In the genomic region with DNA sequence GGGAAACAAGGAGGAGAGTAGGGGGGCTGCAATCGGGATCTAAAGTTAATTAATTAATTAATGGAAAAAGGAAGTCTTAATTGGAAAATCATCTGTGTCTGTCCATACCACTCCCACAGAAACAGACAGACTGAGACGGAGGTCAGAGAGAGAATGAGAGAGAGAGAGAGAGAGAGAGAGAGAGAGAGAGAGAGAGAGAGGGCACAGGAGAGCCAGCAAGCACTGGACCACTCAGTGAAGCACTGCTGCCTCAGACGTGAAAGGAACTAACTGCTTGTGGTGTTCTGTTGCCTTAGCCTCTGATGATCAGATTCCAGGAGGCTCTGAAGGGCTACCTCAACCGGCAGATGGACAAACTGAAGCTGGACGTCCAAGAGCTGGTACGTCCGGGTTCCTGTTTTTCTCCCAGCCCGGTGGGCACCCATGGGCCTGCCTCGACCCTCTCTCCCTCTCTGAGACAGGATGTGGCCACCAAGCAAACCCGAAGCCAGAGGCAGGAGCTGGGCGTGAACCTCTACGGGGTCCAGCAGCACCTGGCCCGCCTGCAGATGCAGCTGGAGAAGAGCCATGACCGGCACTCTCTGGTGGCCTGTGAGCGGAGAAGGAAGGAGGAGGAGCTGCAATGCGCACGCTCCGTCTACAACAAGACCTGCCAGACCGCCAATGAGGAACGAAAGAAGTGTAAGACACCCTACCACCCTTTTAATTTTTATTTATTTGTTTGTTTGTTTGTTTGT, we compare ENCODE assay signal across 8 mouse cellular contexts. TPM values are rescaled to one million over a fixed set of nuclear protein-coding genes. Genes with fewer than 3 reads are reported as not detected.
A peak's percentile ranks its signal among the peaks of the same experiment; 100 is the strongest.
DNase-seq lines count a peak whose midpoint lies in the region; ATAC-seq and TF ChIP-seq lines count a peak whose summit lies in the region.

No protein-coding gene starts in this region.

- peak; percentile 63 for ATAC-seq in liver, embryonic 11.5 days (replicated peaks; ENCODE audit: low FRiP score)

- WGBS in liver, embryonic 11.5 days = 22% methylated on average over 20 of the region's 20 CpGs

- peak overlapping the region; percentile 81 for H3K4me2 ChIP-seq in liver, embryonic 11.5 days

- peak overlapping the region; percentile 58; the same call in 1 of the 2 replicates for H3K9ac ChIP-seq in liver, embryonic 11.5 days (ENCODE audit: low read depth, low read length)

- H3K4me3 ChIP-seq in gastrocnemius, adult 2 months = peak overlapping the region; percentile 58
- peak overlapping the region; percentile 53 for H3K4me3 ChIP-seq in brown adipose tissue, adult 24 weeks (ENCODE audit: insufficient read depth, low read depth, low read length)
- H3K4me3 ChIP-seq in liver, embryonic 11.5 days (ENCODE audit: low read depth, low read length) = peak overlapping the region; percentile 35

- intact Hi-C loops in gastrocnemius, adult 2 months (cut with DNase I) = no loop called here
- intact Hi-C loops in heart, postnatal 25 days (cut with DNase I) = no loop called here

- DNase-seq in gastrocnemius, adult 2 months = peak; percentile 41
- no peak for DNase-seq in gastrocnemius, postnatal 25 days
- peak; percentile 12 for DNase-seq in heart, postnatal 25 days (ENCODE audit: low spot score)
- DNase-seq in liver, embryonic 11.5 days (ENCODE audit: low spot score) = no peak
- DNase-seq in natural killer cell, adult 2 months (ENCODE audit: low spot score in 2 of 2) = peak; percentile 43 to 47
- DNase-seq in gastrocnemius, postnatal 10 days = no peak
- DNase-seq in layer of hippocampus, adult 18-20 months (ENCODE audit: low spot score in 2 of 2) = no peak

- no peaks in the 10 kb centered on the region for H3K27me3 ChIP-seq in liver, embryonic 11.5 days (replicated peaks; ENCODE audit: control insufficient read depth, insufficient read depth, low read length)

- TF ChIP-seq CTCF in gastrocnemius, adult 2 months (IDR thresholded peaks at IDR 0.05) = no peak

- no peaks in the 10 kb centered on the region for H3K36me3 ChIP-seq in liver, embryonic 11.5 days (ENCODE audit: control insufficient read depth, insufficient read depth, low read length)

- no peaks in the 10 kb centered on the region for H3K9me3 ChIP-seq in liver, embryonic 11.5 days (ENCODE audit: control insufficient read depth, low read length)

- H3K27ac ChIP-seq in gastrocnemius, adult 2 months = no peak overlapping the region
- H3K27ac ChIP-seq in brown adipose tissue, adult 24 weeks (replicated peaks; ENCODE audit: low read depth, low read length) = no peak overlapping the region
- H3K27ac ChIP-seq in liver, embryonic 11.5 days (ENCODE audit: low read depth, low read length) = peak overlapping the region; percentile 29; the same call in 1 of the 2 replicates

- H3K4me1 ChIP-seq in brown adipose tissue, adult 24 weeks (ENCODE audit: control insufficient read depth, insufficient read depth, insufficient read length, low read length) = no peaks in the 10 kb centered on the region
- no peaks in the 10 kb centered on the region for H3K4me1 ChIP-seq in liver, embryonic 11.5 days (replicated peaks; ENCODE audit: control insufficient read depth, insufficient read depth, low read length)

RNA-seq across cellular contexts. Expression of gene Ccdc40, which starts 9.4 kb away (rescaled TPM):
- not detected for total RNA-seq in gastrocnemius, adult 2 months (2021)
- under 1 TPM in 1 of 2 experiments, not detected in 1; 0.41 TPM for total RNA-seq in gastrocnemius, postnatal 25 days (2021)
- polyA plus RNA-seq in brown adipose tissue, adult 24 weeks (2012; ENCODE audit: insufficient read depth, insufficient read length, missing spikeins) = not detected in 2 replicates
- not detected for total RNA-seq in heart, postnatal 25 days (2021)
- polyA plus RNA-seq in liver, embryonic 11.5 days (2014; fragmentation: Nextera tagmentation; extraction: Ambion mirVana) = 4.1 and 5.4 TPM in 2 replicates
- under 1 TPM in 1 of 2 experiments, not detected in 1; 0.31 TPM for total RNA-seq in gastrocnemius, postnatal 10 days (2021)
- total RNA-seq in layer of hippocampus, adult 18-20 months (2021) = 1 to 10 TPM; 2.3 to 2.7 TPM

RNA-seq across cellular contexts. Expression of gene Tbc1d16, which starts 9.4 kb away (rescaled TPM):
- 10 to 100 TPM; 30.7 to 36.6 TPM for total RNA-seq in gastrocnemius, adult 2 months (2021)
- total RNA-seq in gastrocnemius, postnatal 25 days (2021) = 10 to 100 TPM; 16.1 to 20.9 TPM
- 3.3 and 4.4 TPM in 2 replicates for polyA plus RNA-seq in brown adipose tissue, adult 24 weeks (2012; ENCODE audit: insufficient read depth, insufficient read length, missing spikeins)
- 10 to 100 TPM; 65.1 to 66.4 TPM for total RNA-seq in heart, postnatal 25 days (2021)
- polyA plus RNA-seq in liver, embryonic 11.5 days (2014; fragmentation: Nextera tagmentation; extraction: Ambion mirVana) = 3.4 and 3.6 TPM in 2 replicates
- total RNA-seq in gastrocnemius, postnatal 10 days (2021) = 10 to 100 TPM; 17.0 to 17.8 TPM
- total RNA-seq in layer of hippocampus, adult 18-20 months (2021) = 10 to 100 TPM; 37.5 to 39.9 TPM

RNA-seq across cellular contexts. Expression of gene Gaa, which starts 30.0 kb away (rescaled TPM):
- total RNA-seq in gastrocnemius, adult 2 months (2021) = 100 to 1,000 TPM; 148 to 177 TPM
- total RNA-seq in gastrocnemius, postnatal 25 days (2021) = 100 to 1,000 TPM; 110 to 138 TPM
- 28.3 and 31.9 TPM in 2 replicates for polyA plus RNA-seq in brown adipose tissue, adult 24 weeks (2012; ENCODE audit: insufficient read depth, insufficient read length, missing spikeins)
- total RNA-seq in heart, postnatal 25 days (2021) = 10 to 100 TPM; 69.6 to 73.2 TPM
- 40.5 and 42.5 TPM in 2 replicates for polyA plus RNA-seq in liver, embryonic 11.5 days (2014; fragmentation: Nextera tagmentation; extraction: Ambion mirVana)
- total RNA-seq in gastrocnemius, postnatal 10 days (2021) = 10 to 100 TPM; 67.7 to 78.6 TPM
- total RNA-seq in layer of hippocampus, adult 18-20 months (2021) = 100 to 1,000 TPM; 347 to 355 TPM

Comparison
In these comparisons a context has a peak if more than half of its experiments do, and no peak if none do; other contexts are left out.
1. DNase-seq: peak in gastrocnemius, adult 2 months (single experiment), heart, postnatal 25 days (single experiment) and natural killer cell, adult 2 months (2 of 2); none in gastrocnemius, postnatal 25 days (single experiment), liver, embryonic 11.5 days (single experiment), gastrocnemius, postnatal 10 days (single experiment) and layer of hippocampus, adult 18-20 months (0 of 2).
2. Peak in every context shown above with its lines, with median percentiles within 50 percentile points of each other: H3K4me3 ChIP-seq.